Mouse (Mus musculus) liver, embryonic 16.5 days (tissue): Measurements from ENCODE around the gene Lcp1. TPM values are rescaled to one million over a fixed set of nuclear protein-coding genes. Genes with fewer than 3 reads are reported as not detected.

Source experiments
- ATAC-seq: fragments of 200-750 bp; cut with Nextera tagmentation; 2 replicates; pipeline ENCODE4 v1.8.0; 2017; ENCODE audit warnings: low read depth, mild to moderate bottlenecking, moderate number of reproducible peaks, moderate library complexity
- H3K27ac ChIP-seq: fragments of 300-500 bp; sonication (generic); 2 replicates; pipeline ENCODE4 v1.5.1; 2014; ENCODE audit warnings: mild to moderate bottlenecking, low read length
- H3K27me3 ChIP-seq: fragments of 300-500 bp; sonication (generic); 2 replicates; pipeline ENCODE4 v1.6.1; 2014; ENCODE audit warnings: low read depth, low read length, mixed read lengths; ENCODE audit not compliant: control insufficient read depth, insufficient read depth
- H3K36me3 ChIP-seq: fragments of 300-500 bp; sonication (generic); 2 replicates; pipeline ENCODE4 v1.6.1; 2014; ENCODE audit warnings: mild to moderate bottlenecking; ENCODE audit not compliant: control insufficient read depth, insufficient read depth
- H3K4me1 ChIP-seq: fragments of 300-500 bp; sonication (generic); 2 replicates; pipeline ENCODE4 v1.6.1; 2014; ENCODE audit warnings: low read depth, low read length, mixed read lengths; ENCODE audit not compliant: control insufficient read depth
- H3K4me2 ChIP-seq: fragments of 300-500 bp; sonication (generic); 2 replicates; pipeline ENCODE4 v1.6.1; 2014; ENCODE audit warnings: low read depth, low read length, mixed read lengths
- H3K4me3 ChIP-seq: fragments of 300-500 bp; sonication (generic); 2 replicates; pipeline ENCODE4 v1.5.1; 2014; ENCODE audit warnings: low read depth, mild to moderate bottlenecking, low read length
- H3K9ac ChIP-seq: fragments of 300-500 bp; sonication (generic); 2 replicates; pipeline ENCODE4 v1.6.1; 2014; ENCODE audit warnings: low read depth, low read length
- H3K9me3 ChIP-seq: fragments of 300-500 bp; sonication (generic); replicated peaks from 2 replicates; pipeline ENCODE4 v1.6.1; 2016; ENCODE audit warnings: low read length; ENCODE audit not compliant: control insufficient read depth
- WGBS: fragments of 180-500 bp; shearing (Covaris S2); extraction: QIAGEN DNeasy Blood & Tissue Kit; methylation state at CpG from one replicate; pipeline ENCODE4 v1.1.7; 2014; ENCODE audit not compliant: insufficient replicate concordance; 5-methylcytosine and 5-hydroxymethylcytosine counted together
- polyA plus RNA-seq: library from polyadenylated mRNA; unstranded; fragments of >200 nt; fragmentation: Nextera tagmentation; extraction: Ambion mirVana; gene quantifications from 2 replicates; pipeline ENCODE4 v1.2.1, GENCODE M21; 2015

Lcp1 gene
- polyA plus RNA-seq, 1 experiment from 2014 or later, result 43.0 TPM

DNA sequence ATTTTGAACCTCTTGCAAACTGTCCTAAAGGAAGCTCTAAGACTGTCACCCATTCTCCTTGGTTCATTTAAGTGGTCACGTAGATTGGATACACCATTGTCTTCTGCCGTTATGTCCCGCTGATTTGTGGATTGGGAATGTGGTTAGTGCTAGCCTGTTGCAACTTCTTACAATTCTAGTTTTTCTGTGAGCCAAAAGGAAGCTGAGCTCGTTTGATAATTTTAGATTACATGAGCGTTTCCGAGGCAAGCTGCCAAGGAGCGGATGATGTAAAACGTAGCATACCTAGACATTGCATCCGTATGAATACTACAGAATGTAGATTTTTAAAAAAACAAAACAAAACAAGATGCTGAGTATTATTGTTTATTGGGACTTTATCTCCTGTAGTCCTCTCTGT, 17.3 kb downstream of the Lcp1 start:
- Histone ChIP-seq H3K9me3 (no peaks in the 10 kb centered on the region), H3K4me3 (no peak overlapping the region), H3K27me3 (no peaks in the 10 kb centered on the region), H3K4me2 (no peak overlapping the region), H3K36me3 (no peaks in the 10 kb centered on the region), H3K27ac (no peak overlapping the region), H3K9ac (no peak overlapping the region), H3K4me1 (peaks cover 5% of the 10 kb centered on the region)
- no peak for ATAC-seq
- WGBS, result 10% methylated on average over 9 of the region's 9 CpGs

DNA sequence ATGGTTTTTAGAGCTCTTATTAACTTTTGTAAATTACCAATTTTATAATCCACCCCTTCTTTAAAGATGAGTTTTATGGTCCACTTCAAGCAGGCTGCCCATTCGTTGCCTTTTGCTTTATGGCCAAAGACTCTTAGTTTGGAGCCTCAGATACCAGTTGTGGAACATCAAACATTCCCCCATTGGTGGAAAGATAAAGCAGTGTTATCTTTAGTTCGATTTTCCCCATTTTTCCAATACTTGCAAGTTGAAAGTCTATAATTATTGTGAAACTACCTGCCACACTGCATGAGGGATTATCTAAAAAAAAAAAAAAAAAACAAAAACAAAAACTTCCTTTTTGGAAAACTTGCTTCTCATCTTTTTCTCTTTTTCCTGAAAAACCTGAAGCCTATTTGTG, 19.8 kb downstream of the Lcp1 start:
- Histone ChIP-seq H3K4me2 (no peak overlapping the region), H3K4me3 (no peak overlapping the region), H3K9ac (no peak overlapping the region), H3K27ac (no peak overlapping the region), H3K4me1 (peaks cover 5% of the 10 kb centered on the region), H3K9me3 (no peaks in the 10 kb centered on the region), H3K36me3 (no peaks in the 10 kb centered on the region), H3K27me3 (no peaks in the 10 kb centered on the region)
- no peak for ATAC-seq
- WGBS, result 45% methylated on average over 2 of the region's 2 CpGs

DNA sequence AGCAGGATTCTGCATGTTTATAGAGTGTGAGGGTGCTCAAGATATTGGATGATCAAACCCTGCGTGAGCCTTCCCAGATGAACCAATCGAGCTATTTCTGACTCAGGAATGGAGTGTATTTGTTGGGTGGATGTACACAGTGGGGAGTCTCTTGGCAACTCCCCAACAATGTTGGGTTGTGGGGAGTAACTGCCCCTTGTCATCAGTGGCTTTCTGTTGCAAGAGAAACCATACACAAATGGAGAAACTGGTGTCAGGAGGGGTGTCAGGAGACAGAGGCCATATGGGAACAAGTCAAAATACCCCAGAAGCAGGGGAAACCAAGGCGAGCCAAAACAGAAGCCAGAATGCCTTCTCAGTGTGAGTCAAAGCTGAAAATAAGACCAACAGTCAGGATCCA, 20.2 kb downstream of the Lcp1 start:
- Histone ChIP-seq H3K9ac (no peak overlapping the region), H3K9me3 (no peaks in the 10 kb centered on the region), H3K27ac (no peak overlapping the region), H3K4me2 (no peak overlapping the region), H3K27me3 (no peaks in the 10 kb centered on the region), H3K4me1 (peaks cover 5% of the 10 kb centered on the region), H3K4me3 (no peak overlapping the region), H3K36me3 (no peaks in the 10 kb centered on the region)
- ATAC-seq, result no peak
- WGBS, result 64% methylated on average over 3 of the region's 3 CpGs

DNA sequence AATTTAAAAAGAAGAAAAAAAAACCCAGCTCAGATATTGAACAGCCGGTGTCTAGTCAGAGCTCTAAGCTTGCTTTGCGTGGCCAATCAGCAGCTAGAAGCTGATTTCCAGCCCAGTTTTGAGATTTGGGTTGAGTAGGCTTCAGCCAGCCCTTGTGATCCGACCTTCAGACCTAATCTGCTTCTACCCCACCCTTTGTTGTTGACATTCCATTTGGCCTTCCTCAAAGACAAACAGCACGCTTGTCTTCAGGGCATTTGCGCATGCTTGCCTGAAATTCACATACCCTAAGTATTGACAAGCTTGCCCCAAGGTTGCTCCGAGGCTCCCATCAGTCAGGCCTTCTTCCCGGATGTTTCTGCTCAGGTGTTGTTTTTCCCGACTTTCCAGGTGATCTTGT, 23.6 kb downstream of the Lcp1 start:
- no peak for ATAC-seq
- H3K4me3 ChIP-seq, result no peak overlapping the region
- no peak overlapping the region for H3K27ac ChIP-seq
- no peak overlapping the region for H3K4me2 ChIP-seq
- H3K27me3 ChIP-seq, result no peaks in the 10 kb centered on the region
- H3K4me1 ChIP-seq, result no peaks in the 10 kb centered on the region; the same call in 1 of the 2 replicates
- no peaks in the 10 kb centered on the region for H3K9me3 ChIP-seq
- H3K9ac ChIP-seq, result no peak overlapping the region
- WGBS, result 63% methylated on average over 8 of the region's 8 CpGs
- no peaks in the 10 kb centered on the region for H3K36me3 ChIP-seq

DNA sequence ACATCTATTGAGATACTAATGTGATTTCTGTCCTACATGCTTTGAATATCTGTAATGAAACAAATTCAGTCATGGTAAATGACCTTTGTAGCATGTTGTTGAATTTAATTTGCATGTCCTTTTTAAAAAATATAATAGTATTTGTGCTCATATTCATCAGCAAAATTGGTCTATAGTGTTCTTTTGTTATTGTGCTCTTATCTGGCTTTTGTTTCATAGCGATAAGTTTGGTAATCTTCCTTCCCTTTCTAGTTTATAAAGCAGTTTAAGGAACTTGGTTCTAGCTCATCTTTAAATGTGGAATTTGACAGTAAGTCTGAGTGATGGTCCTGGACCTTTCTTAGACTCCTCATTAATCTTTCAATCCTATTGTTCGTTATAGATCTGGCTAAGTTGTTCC, 28.5 kb downstream of the Lcp1 start:
- 58% methylated on average over 2 of the region's 2 CpGs for WGBS
- Histone ChIP-seq H3K36me3 (no peaks in the 10 kb centered on the region), H3K4me3 (no peak overlapping the region), H3K9ac (no peak overlapping the region), H3K27me3 (no peaks in the 10 kb centered on the region), H3K9me3 (no peaks in the 10 kb centered on the region), H3K4me1 (peaks cover 6% of the 10 kb centered on the region), H3K4me2 (no peak overlapping the region), H3K27ac (no peak overlapping the region)
- no peak for ATAC-seq

DNA sequence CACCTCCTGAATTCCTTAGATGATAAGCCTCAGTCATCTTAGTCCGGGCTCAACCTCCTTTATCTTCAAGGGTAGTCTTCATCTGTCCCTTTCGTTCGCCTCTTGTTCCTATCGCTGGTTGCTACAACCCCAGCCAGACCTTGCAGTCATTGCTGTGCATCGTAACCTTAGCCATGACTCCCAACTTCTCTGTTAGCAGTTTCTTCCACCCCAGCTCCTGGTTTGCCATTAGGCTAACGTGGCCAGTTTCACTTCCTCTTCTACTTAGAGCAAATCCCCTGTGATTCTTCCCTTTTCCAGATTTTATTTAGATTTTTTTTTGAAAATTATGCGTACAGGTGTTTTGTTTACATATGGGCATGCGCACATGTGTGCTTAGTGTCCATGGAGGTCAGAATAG, 33.0 kb downstream of the Lcp1 start:
- no peaks in the 10 kb centered on the region for H3K9me3 ChIP-seq
- no peak overlapping the region for H3K27ac ChIP-seq
- H3K27me3 ChIP-seq, result no peaks in the 10 kb centered on the region
- ATAC-seq, result 0 out of 2 replicates have a peak, but pooled peaks have one; percentile 16
- WGBS, result 64% methylated on average over 8 of the region's 8 CpGs
- no peak overlapping the region for H3K4me3 ChIP-seq
- no peak overlapping the region for H3K4me2 ChIP-seq
- H3K4me1 ChIP-seq, result peaks cover 6% of the 10 kb centered on the region
- no peak overlapping the region for H3K9ac ChIP-seq
- H3K36me3 ChIP-seq, result no peaks in the 10 kb centered on the region

DNA sequence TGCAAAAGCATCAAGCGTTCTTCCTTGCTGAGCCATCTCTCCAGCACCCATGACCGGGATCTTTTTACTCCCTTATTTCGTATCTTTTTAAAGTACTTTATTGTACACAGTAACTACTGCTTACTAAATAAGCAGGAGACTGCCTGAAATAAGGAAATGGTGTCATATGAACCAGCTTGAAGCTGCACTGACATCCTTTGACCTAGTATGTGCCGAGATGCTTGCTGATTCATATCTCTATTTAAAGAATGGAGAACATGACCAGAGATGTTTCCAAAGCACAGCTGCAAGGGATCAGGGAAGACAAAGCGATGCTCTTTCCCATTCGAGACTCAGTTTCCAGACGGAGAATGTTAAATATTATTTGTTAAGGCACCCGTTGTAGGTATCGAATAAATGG, 33.4 kb downstream of the Lcp1 start:
- Histone ChIP-seq H3K9me3 (no peaks in the 10 kb centered on the region), H3K4me1 (peaks cover 6% of the 10 kb centered on the region), H3K4me3 (no peak overlapping the region), H3K27ac (no peak overlapping the region), H3K4me2 (no peak overlapping the region), H3K9ac (no peak overlapping the region), H3K36me3 (no peaks in the 10 kb centered on the region), H3K27me3 (no peaks in the 10 kb centered on the region)
- WGBS, result 78% methylated on average over 9 of the region's 9 CpGs
- ATAC-seq, result no peak

DNA sequence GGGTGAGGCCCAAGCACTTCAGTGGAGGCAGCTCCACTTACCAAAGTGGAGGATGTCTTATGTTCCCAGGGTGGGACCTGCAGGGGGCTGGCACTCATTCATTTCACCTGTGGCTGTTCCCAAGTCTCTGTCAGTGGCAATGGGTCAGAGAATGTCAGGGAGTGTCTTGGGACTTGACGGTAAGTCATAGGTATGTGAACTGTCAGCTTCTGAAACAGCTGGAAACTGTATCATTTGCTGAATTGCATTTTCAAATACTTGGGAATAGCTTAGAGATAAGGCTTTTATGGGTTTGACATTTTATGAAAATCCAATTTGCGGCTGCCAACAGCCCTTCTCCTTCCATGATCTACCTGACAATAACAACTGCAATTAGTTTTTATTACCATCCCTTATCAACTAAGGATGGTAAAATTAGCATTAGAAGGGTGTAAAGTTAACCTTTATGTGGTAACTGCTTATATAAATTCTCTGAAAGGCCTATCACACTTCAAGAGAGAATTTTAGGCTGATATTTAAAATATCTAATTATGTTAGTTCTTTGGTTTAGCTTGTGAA, 34.8 kb downstream of the Lcp1 start:
- no peak overlapping the region for H3K27ac ChIP-seq
- no peak for ATAC-seq
- WGBS, result 81% methylated on average over 2 of the region's 2 CpGs
- H3K9me3 ChIP-seq, result no peaks in the 10 kb centered on the region
- no peaks in the 10 kb centered on the region for H3K36me3 ChIP-seq
- no peak overlapping the region for H3K4me2 ChIP-seq
- peaks cover 6% of the 10 kb centered on the region for H3K4me1 ChIP-seq
- H3K9ac ChIP-seq, result no peak overlapping the region
- no peak overlapping the region for H3K4me3 ChIP-seq
- no peaks in the 10 kb centered on the region for H3K27me3 ChIP-seq

DNA sequence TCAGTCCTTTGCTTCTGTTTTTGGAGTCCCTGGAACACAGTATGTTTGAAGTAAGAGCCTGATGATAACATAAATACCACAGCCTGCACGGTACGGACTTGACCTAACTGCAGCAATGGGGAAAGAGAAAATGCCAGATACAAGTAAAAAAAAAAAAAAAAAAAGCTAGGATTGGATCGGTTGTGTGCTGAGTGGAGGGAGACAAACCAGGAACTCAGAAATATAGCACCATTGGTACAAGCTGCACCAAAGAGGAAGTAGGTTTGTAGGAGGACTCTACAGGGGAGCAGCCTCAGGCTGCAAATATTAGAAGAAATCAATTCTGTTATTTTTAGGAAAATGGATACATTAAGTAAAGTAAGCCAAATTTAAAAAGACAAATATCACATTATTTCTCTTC, 37.6 kb downstream of the Lcp1 start:
- Histone ChIP-seq H3K9me3 (no peaks in the 10 kb centered on the region), H3K27me3 (no peaks in the 10 kb centered on the region), H3K9ac (no peak overlapping the region), H3K4me3 (no peak overlapping the region), H3K27ac (no peak overlapping the region), H3K4me2 (no peak overlapping the region), H3K4me1 (peaks cover 4% of the 10 kb centered on the region), H3K36me3 (no peaks in the 10 kb centered on the region)
- no peak for ATAC-seq
- WGBS, result 29% methylated on average over 3 of the region's 3 CpGs
